Mouse (Mus musculus): ENCODE data around the gene Btbd18.

Btbd18 gene

GRCm38 (mm10) chr2:84707523-84707922 is 48.6 kb downstream of the Btbd18 start:
- DNase-seq: no peak

GRCm38 (mm10) chr2:84711898-84712297 is 53.0 kb downstream of the Btbd18 start:
- DNase-seq: no peak

- no peak for DNase-seq
Observed at GRCm38 (mm10) chr2:84714422-84714810, 55.5 kb downstream of the Btbd18 start.

- DNase-seq: peak; percentile 99
Observed at GRCm38 (mm10) chr2:84714811-84715561, 56.1 kb downstream of the Btbd18 start, which contains the start of gene Zdhhc5. Gene Zdhhc5 (minus strand): TSS chr2:84715180.

- DNase-seq: peak in 1 of 2 experiments; percentile 62
Observed at GRCm38 (mm10) chr2:84715562-84716361, 56.9 kb downstream of the Btbd18 start.

- DNase-seq: no peak
Observed at GRCm38 (mm10) chr2:84716423-84717355, 57.8 kb downstream of the Btbd18 start.

- no peak for DNase-seq
Observed at GRCm38 (mm10) chr2:84717357-84717756, 58.5 kb downstream of the Btbd18 start.

Data from thymus, postnatal 36 days (tissue).